Mouse (Mus musculus) bone marrow, adult 2 months (tissue): ENCODE measurements at regions not wholly inside any gene's neighbourhood (a gene's known extent, or its start where the extent isn't known, plus 50 kb on each side); places are given as distances from the start of the nearest gene placed in this dataset.
A peak's percentile ranks its signal among the peaks of the same experiment; 100 is the strongest.

ENCODE experiments used
- H3K27ac ChIP-seq: fragments of 200-500 bp; 2 replicates; pipeline ENCODE4 v1.5.1; 2012; ENCODE audit warnings: low read depth, mild to moderate bottlenecking, control low read depth, inconsistent platforms, low read length; ENCODE audit not compliant: control insufficient read depth, poor library complexity, insufficient read depth
- H3K4me1 ChIP-seq: fragments of 200-500 bp; 2 replicates; pipeline ENCODE4 v1.6.1; 2011; ENCODE audit warnings: low read length; ENCODE audit not compliant: control insufficient read depth, insufficient read depth
- H3K4me3 ChIP-seq: fragments of 200-500 bp; replicated peaks from 2 replicates; pipeline ENCODE3; 2011; ENCODE audit warnings: mild to moderate bottlenecking, low read depth, low read length, control low read depth; ENCODE audit not compliant: control insufficient read depth
- CTCF ChIP-seq: fragments of 200-500 bp; IDR thresholded peaks from 2 replicates; pipeline ENCODE4 v1.5.1; 2011; ENCODE audit warnings: low read length, control low read depth; ENCODE audit not compliant: control insufficient read depth, insufficient read depth
- POLR2A ChIP-seq: fragments of 200-500 bp; IDR thresholded peaks from 2 replicates; pipeline ENCODE4 v1.6.1; 2011; ENCODE audit warnings: low read depth, mild to moderate bottlenecking, control low read depth, low read length, borderline replicate concordance; ENCODE audit not compliant: control insufficient read depth
- WGBS: fragments of 180-500 bp; shearing (Covaris S2); methylation state at CpG from one replicate; pipeline ENCODE4 v1.1.7; 2018; 5-methylcytosine and 5-hydroxymethylcytosine counted together

DNA sequence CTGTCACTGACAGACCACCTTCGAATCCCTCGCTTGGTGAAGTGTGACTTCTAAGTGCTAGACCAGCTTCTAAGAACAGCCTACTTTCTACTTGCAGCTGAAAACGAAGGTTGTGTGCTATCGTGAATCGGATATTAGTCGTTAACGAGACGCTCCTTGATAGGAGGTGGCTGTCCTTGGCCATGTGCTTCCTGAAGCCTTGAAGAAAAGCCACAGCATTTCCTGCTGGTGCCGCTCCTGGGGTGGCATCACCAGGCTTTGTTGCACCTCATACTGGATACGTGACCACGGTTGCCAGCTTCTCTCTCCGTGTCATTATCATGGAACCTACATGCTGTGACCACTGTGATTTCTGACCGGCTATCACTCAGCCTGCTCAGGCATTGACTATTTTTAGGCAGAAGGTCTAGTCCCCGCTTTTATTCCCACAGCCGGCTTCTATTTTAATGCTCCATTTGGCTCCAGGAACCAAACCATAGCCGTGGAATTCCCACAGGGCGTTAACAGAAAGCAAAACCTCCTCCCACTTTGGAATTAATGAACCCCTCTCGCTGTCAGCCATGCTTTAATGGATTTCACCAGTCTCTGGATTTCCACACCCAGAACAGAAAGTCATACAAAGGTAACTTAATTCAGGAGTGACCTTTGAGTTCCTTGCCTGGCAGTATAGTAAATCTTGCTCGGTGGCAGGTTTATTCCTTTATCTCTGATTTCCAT, 325.6 kb downstream of the Efnb2 start:
- no peak overlapping the region for H3K4me3 ChIP-seq

DNA sequence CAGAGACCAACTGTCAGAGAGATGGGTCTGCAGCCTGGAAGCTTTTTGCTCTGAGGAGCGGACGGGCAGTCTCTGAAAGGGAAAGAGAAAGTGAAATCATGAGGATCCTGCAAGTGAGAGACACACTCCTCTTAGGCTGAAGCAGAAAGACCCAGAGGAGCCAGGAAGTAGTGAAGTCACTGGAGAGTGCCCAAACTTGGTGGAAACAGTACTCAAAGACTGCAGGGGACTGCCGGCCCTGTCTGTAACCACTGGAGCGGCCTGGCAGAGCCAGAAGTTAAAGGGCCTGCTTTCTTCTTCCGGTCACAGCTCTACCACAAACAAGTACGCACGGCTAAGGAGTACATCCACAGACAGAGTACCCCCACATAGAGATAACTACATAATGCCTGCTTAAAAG, 326.5 kb downstream of the Efnb2 start:
- Histone ChIP-seq H3K27ac (no peak overlapping the region), H3K4me3 (peak overlapping the region; percentile 17)
- TF ChIP-seq POLR2A (no peak), CTCF (no peak)

More for the DNA sequence above, 325.6 kb downstream of the Efnb2 start:
- WGBS, result 74% methylated on average over 19 of the region's 19 CpGs
- Histone ChIP-seq H3K4me1 (no peaks in the 10 kb centered on the region), H3K27ac (no peak overlapping the region)
- TF ChIP-seq CTCF (no peak), POLR2A (no peak)

DNA sequence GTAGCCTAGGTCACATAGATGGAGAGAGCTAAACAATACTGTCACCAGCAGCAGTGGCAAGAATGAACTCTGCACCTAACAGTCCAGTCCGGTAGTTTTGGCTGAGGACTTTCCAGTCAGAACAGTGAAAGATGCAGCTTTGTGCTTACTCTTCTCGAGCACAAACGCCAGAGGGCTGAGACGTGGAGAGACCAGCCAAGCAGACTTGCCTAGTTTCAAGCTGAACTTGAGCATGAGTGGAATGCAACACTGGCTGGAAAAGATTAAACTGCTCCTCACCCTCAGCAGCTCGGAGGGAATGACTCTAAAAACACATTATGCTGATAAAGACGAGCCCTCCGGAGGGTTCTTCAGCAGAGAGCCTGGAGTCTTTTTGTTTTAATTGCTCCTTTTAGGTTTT, 329.8 kb downstream of the Efnb2 start:
- WGBS, result 80% methylated on average over 7 of the region's 7 CpGs
- H3K4me3 ChIP-seq, result no peak overlapping the region
- H3K4me1 ChIP-seq, result no peaks in the 10 kb centered on the region
- no peak for TF ChIP-seq CTCF
- H3K27ac ChIP-seq, result no peak overlapping the region

More for the DNA sequence above, 326.5 kb downstream of the Efnb2 start:
- no peaks in the 10 kb centered on the region for H3K4me1 ChIP-seq
- WGBS, result 22% methylated on average over 7 of the region's 7 CpGs

DNA sequence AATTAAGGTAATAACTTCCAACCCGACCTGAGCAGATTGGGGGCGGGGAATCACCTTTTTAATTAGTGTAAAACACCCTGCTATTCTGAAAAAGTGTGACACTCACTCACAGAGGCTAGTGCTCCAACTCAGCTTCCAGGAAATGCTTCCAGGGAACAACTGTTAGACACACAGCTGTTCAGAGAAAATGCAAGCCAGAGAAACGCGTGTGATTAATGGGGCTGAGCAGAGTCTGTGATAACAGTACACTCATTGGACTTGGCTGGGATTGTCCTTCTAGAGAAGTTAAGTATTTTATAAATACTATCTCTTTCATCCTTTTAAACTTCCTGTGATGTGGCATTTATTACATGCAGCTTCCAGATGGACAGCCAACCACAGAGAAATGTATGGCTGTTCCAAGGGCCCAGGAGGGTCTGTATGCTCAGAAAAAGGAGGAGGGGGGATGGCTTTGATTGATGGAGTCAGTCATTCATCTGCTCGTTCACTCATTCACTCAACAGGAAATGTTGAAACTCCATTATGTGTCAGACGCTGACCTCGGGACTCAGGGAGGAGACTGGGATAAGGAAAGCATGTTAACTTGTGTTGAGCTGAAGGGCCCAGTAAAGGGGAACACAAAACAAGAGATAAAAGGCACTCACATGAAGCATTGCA, 332.9 kb downstream of the Efnb2 start:
- Histone ChIP-seq H3K4me3 (no peak overlapping the region), H3K4me1 (no peaks in the 10 kb centered on the region), H3K27ac (no peak overlapping the region)
- TF ChIP-seq POLR2A (no peak), CTCF (no peak)
- 56% methylated on average over 7 of the region's 7 CpGs for WGBS

DNA sequence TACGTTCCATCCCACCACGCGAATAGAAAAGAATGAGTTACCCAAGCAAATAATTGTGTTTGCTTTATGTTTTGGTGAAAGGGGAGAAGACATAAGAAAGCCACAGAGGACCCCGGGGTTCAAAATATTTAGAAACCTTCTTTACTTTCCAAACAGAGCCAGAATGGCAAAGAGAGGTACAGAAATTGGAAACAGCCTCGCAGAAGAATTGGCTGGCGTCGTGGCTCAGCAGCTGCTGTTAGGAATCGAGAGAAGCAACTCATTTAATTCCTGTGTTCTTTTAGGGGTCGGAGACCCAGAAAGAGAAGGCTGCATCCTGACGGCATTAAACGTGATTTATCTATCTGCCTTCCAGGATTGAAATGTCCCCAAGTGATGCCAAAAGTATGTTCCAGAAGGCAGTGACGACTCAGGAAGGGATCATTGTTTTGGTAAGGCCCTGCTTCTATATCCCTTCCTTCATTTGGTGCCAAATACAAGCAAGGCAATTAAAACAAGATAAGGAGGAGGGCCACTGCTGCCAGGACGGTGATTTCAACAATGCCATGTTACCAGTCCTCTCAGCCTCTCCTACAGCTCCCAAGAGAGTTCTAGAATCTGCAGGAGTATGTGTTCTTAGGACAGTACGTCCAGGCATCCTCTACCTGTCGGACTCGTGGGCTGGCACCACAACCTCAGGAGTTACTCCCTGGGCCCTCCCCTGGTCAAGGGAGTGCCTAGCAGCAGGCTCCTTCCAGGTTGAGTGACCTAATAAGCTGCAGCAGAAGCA, 334.8 kb downstream of the Efnb2 start:
- 63% methylated on average over 16 of the region's 16 CpGs for WGBS
- TF ChIP-seq CTCF (no peak), POLR2A (no peak)
- Histone ChIP-seq H3K27ac (no peak overlapping the region), H3K4me3 (no peak overlapping the region), H3K4me1 (no peaks in the 10 kb centered on the region)

DNA sequence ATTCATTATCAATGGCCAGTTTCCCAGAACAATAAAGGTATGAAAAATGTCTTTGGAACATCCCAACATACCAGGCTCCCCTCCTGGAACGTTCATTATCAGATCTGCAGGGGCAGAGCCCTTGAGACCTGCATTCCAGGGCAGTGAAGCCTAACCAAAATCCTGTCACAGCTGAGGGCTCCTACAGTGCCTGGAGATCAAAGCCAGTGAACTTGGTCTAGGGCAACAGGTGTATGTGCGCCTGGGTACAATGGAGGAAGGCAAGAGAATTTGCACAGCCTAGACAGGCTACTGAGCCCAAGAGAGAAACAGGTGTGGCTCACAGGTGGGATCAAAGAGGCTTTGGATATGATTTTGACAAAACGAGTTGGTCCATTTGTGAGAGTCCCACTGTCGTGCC, 335.6 kb downstream of the Efnb2 start:
- no peaks in the 10 kb centered on the region for H3K4me1 ChIP-seq
- no peak for TF ChIP-seq POLR2A
- TF ChIP-seq CTCF, result no peak
- H3K27ac ChIP-seq, result no peak overlapping the region
- no peak overlapping the region for H3K4me3 ChIP-seq
- 45% methylated on average over 4 of the region's 4 CpGs for WGBS

DNA sequence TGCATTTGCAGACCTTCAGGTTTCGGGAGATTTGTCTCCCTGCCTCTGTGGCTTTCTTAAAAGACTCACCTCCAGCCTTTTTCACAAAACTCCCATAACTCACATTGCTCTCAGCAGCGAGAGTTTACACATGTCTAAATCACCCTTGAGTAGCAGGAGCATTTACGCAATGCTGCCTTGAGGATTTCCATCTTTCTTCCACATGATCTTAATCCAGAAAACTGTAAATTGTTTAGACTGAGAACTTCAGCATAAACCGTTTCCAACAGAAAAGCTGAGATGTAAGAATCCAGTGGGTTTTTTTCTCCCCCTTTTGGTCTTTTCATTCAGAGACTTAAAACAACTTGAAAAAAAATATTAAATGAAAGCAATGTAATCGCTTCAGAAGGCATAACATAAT, 336.5 kb downstream of the Efnb2 start:
- 72% methylated on average over 5 of the region's 5 CpGs for WGBS
- Histone ChIP-seq H3K27ac (no peak overlapping the region), H3K4me1 (no peaks in the 10 kb centered on the region), H3K4me3 (no peak overlapping the region)
- TF ChIP-seq CTCF, result no peak
- no peak for TF ChIP-seq POLR2A

DNA sequence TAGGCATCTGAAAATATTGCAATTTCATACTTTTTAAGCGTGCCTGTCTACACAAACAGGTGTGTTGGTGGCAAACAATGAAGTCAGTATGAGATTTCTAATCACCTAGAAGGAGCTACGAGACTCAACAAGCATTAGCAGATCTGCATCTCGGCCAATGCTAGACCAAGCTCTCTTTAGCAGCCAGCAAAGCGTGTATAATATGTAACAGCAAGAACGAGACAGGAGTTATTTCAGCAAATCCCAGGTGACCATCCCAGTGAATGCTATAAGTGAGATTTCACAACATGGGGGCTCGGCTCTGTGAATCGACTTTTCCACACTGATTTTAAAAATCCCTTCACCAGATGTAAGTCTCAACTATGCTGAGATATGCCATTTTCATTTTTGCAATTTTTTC, 352.8 kb downstream of the Efnb2 start:
- H3K4me1 ChIP-seq, result no peaks in the 10 kb centered on the region; the same call in none of the 2 replicates
- no peak overlapping the region for H3K27ac ChIP-seq
- WGBS, result 78% methylated on average over 7 of the region's 7 CpGs
- TF ChIP-seq CTCF (no peak), POLR2A (no peak)
- H3K4me3 ChIP-seq, result no peak overlapping the region
